Mouse (Mus musculus): Measurements from ENCODE around the gene Nrf1. TPM values are rescaled to one million over a fixed set of nuclear protein-coding genes. Genes with fewer than 3 reads are reported as not detected.

Gene Nrf1
- polyA plus RNA-seq, 1 experiment from 2014 or later = 77.3 TPM

- no peak for DNase-seq (ENCODE audit: low spot score, missing footprints)
- H3K9ac ChIP-seq (ENCODE audit: low read length) = no peak overlapping the region
- no peak overlapping the region for H3K4me2 ChIP-seq
- no peaks in the 10 kb centered on the region for H3K9me3 ChIP-seq (ENCODE audit: control insufficient read depth, low read length)
- no peak for ATAC-seq (ENCODE audit: low FRiP score)
- H3K4me1 ChIP-seq (ENCODE audit: control insufficient read depth, insufficient read depth, low read length) = no peaks in the 10 kb centered on the region
- WGBS = 97% methylated on average over 6 of the region's 6 CpGs
- H3K27ac ChIP-seq (ENCODE audit: low read depth, low read length) = no peak overlapping the region
- peaks cover 9% of the 10 kb centered on the region; the same call in 1 of the 2 replicates for H3K36me3 ChIP-seq (ENCODE audit: control insufficient read depth, insufficient read depth, low read length)
- no peaks in the 10 kb centered on the region for H3K27me3 ChIP-seq (ENCODE audit: control insufficient read depth, insufficient read depth, low read length)
- no peak overlapping the region for H3K4me3 ChIP-seq (ENCODE audit: low read depth, low read length)
These were observed 45.0 kb downstream of the Nrf1 start for GRCm38 (mm10) chr6:30092816-30093215.

- Histone ChIP-seq H3K9me3 (ENCODE audit: control insufficient read depth, low read length) (no peaks in the 10 kb centered on the region), H3K36me3 (ENCODE audit: control insufficient read depth, insufficient read depth, low read length) (peaks cover 10% of the 10 kb centered on the region), H3K4me1 (ENCODE audit: control insufficient read depth, insufficient read depth, low read length) (no peaks in the 10 kb centered on the region), H3K4me3 (ENCODE audit: low read depth, low read length) (no peak overlapping the region), H3K9ac (ENCODE audit: low read length) (no peak overlapping the region), H3K4me2 (no peak overlapping the region), H3K27me3 (ENCODE audit: control insufficient read depth, insufficient read depth, low read length) (no peaks in the 10 kb centered on the region), H3K27ac (ENCODE audit: low read depth, low read length) (no peak overlapping the region)
- DNase-seq (ENCODE audit: low spot score, missing footprints) (no peak), ATAC-seq (ENCODE audit: low FRiP score) (no peak)
- 82% methylated on average over 12 of the region's 12 CpGs for WGBS
These were observed 54.1 kb downstream of the Nrf1 start for GRCm38 (mm10) chr6:30101773-30102415.

- Histone ChIP-seq H3K4me2 (no peak overlapping the region), H3K4me1 (ENCODE audit: control insufficient read depth, insufficient read depth, low read length) (no peaks in the 10 kb centered on the region), H3K27me3 (ENCODE audit: control insufficient read depth, insufficient read depth, low read length) (no peaks in the 10 kb centered on the region), H3K36me3 (ENCODE audit: control insufficient read depth, insufficient read depth, low read length) (peaks cover 23% of the 10 kb centered on the region), H3K9me3 (ENCODE audit: control insufficient read depth, low read length) (no peaks in the 10 kb centered on the region), H3K27ac (ENCODE audit: low read depth, low read length) (no peak overlapping the region), H3K9ac (ENCODE audit: low read length) (no peak overlapping the region), H3K4me3 (ENCODE audit: low read depth, low read length) (no peak overlapping the region)
- DNase-seq (ENCODE audit: low spot score, missing footprints) (no peak), ATAC-seq (ENCODE audit: low FRiP score) (no peak)
- WGBS = 96% methylated on average over 2 of the region's 2 CpGs
These were observed 58.3 kb downstream of the Nrf1 start for GRCm38 (mm10) chr6:30106091-30106490.

- Histone ChIP-seq H3K27ac (ENCODE audit: low read depth, low read length) (no peak overlapping the region), H3K36me3 (ENCODE audit: control insufficient read depth, insufficient read depth, low read length) (peaks cover 29% of the 10 kb centered on the region), H3K4me1 (ENCODE audit: control insufficient read depth, insufficient read depth, low read length) (no peaks in the 10 kb centered on the region)
These were observed 59.7 kb downstream of the Nrf1 start for GRCm38 (mm10) chr6:30107456-30107855.

GRCm38 (mm10) chr6:30109820-30110502, 62.2 kb downstream of the Nrf1 start:
- ATAC-seq (ENCODE audit: low FRiP score) (no peak), DNase-seq (ENCODE audit: low spot score, missing footprints) (no peak)
- H3K9me3 ChIP-seq (ENCODE audit: control insufficient read depth, low read length) = peaks cover 3% of the 10 kb centered on the region; the same call in 1 of the 2 replicates
- no peak overlapping the region for H3K4me3 ChIP-seq (ENCODE audit: low read depth, low read length)
- no peak overlapping the region for H3K27ac ChIP-seq (ENCODE audit: low read depth, low read length)
- 97% methylated on average over 10 of the region's 10 CpGs for WGBS
- no peaks in the 10 kb centered on the region for H3K4me1 ChIP-seq (ENCODE audit: control insufficient read depth, insufficient read depth, low read length)
- H3K4me2 ChIP-seq = no peak overlapping the region
- H3K36me3 ChIP-seq (ENCODE audit: control insufficient read depth, insufficient read depth, low read length) = peaks cover 26% of the 10 kb centered on the region
- no peak overlapping the region for H3K9ac ChIP-seq (ENCODE audit: low read length)
- H3K27me3 ChIP-seq (ENCODE audit: control insufficient read depth, insufficient read depth, low read length) = no peaks in the 10 kb centered on the region

More at GRCm38 (mm10) chr6:30107456-30107855, 59.7 kb downstream of the Nrf1 start:
- WGBS = 92% methylated on average over 2 of the region's 2 CpGs
- peaks cover 3% of the 10 kb centered on the region; the same call in 1 of the 2 replicates for H3K9me3 ChIP-seq (ENCODE audit: control insufficient read depth, low read length)
- DNase-seq (ENCODE audit: low spot score, missing footprints) = no peak
- no peak overlapping the region for H3K9ac ChIP-seq (ENCODE audit: low read length)
- no peak overlapping the region for H3K4me3 ChIP-seq (ENCODE audit: low read depth, low read length)
- no peak overlapping the region for H3K4me2 ChIP-seq
- no peaks in the 10 kb centered on the region for H3K27me3 ChIP-seq (ENCODE audit: control insufficient read depth, insufficient read depth, low read length)
- ATAC-seq (ENCODE audit: low FRiP score) = no peak

GRCm38 (mm10) chr6:30112349-30113132, 64.8 kb downstream of the Nrf1 start:
- Histone ChIP-seq H3K4me2 (no peak overlapping the region), H3K4me1 (ENCODE audit: control insufficient read depth, insufficient read depth, low read length) (no peaks in the 10 kb centered on the region), H3K4me3 (ENCODE audit: low read depth, low read length) (no peak overlapping the region), H3K36me3 (ENCODE audit: control insufficient read depth, insufficient read depth, low read length) (peaks cover 32% of the 10 kb centered on the region), H3K27me3 (ENCODE audit: control insufficient read depth, insufficient read depth, low read length) (no peaks in the 10 kb centered on the region), H3K9ac (ENCODE audit: low read length) (no peak overlapping the region), H3K9me3 (ENCODE audit: control insufficient read depth, low read length) (peaks cover 3% of the 10 kb centered on the region; the same call in 1 of the 2 replicates), H3K27ac (ENCODE audit: low read depth, low read length) (no peak overlapping the region)
- DNase-seq (ENCODE audit: low spot score, missing footprints) (no peak), ATAC-seq (ENCODE audit: low FRiP score) (no peak)
- WGBS = 90% methylated on average over 4 of the region's 4 CpGs

- Histone ChIP-seq H3K27me3 (ENCODE audit: control insufficient read depth, insufficient read depth, low read length) (no peaks in the 10 kb centered on the region), H3K9me3 (ENCODE audit: control insufficient read depth, low read length) (peaks cover 3% of the 10 kb centered on the region; the same call in 1 of the 2 replicates), H3K27ac (ENCODE audit: low read depth, low read length) (no peak overlapping the region), H3K4me2 (no peak overlapping the region), H3K9ac (ENCODE audit: low read length) (no peak overlapping the region), H3K36me3 (ENCODE audit: control insufficient read depth, insufficient read depth, low read length) (peaks cover 37% of the 10 kb centered on the region), H3K4me1 (ENCODE audit: control insufficient read depth, insufficient read depth, low read length) (no peaks in the 10 kb centered on the region), H3K4me3 (ENCODE audit: low read depth, low read length) (no peak overlapping the region)
- ATAC-seq (ENCODE audit: low FRiP score) (no peak), DNase-seq (ENCODE audit: low spot score, missing footprints) (no peak)
- 95% methylated on average over 2 of the region's 2 CpGs for WGBS
These were observed 66.3 kb downstream of the Nrf1 start for GRCm38 (mm10) chr6:30114101-30114500.

- no peak overlapping the region for H3K4me2 ChIP-seq
- H3K27ac ChIP-seq (ENCODE audit: low read depth, low read length) = no peak overlapping the region
- H3K36me3 ChIP-seq (ENCODE audit: control insufficient read depth, insufficient read depth, low read length) = peaks cover 16% of the 10 kb centered on the region
- no peak for DNase-seq (ENCODE audit: low spot score, missing footprints)
- H3K4me1 ChIP-seq (ENCODE audit: control insufficient read depth, insufficient read depth, low read length) = no peaks in the 10 kb centered on the region
- no peak overlapping the region for H3K9ac ChIP-seq (ENCODE audit: low read length)
- WGBS = 86% methylated on average over 2 of the region's 2 CpGs
- H3K4me3 ChIP-seq (ENCODE audit: low read depth, low read length) = no peak overlapping the region
- no peak for ATAC-seq (ENCODE audit: low FRiP score)
- no peaks in the 10 kb centered on the region for H3K9me3 ChIP-seq (ENCODE audit: control insufficient read depth, low read length)
- H3K27me3 ChIP-seq (ENCODE audit: control insufficient read depth, insufficient read depth, low read length) = no peaks in the 10 kb centered on the region
These were observed 73.4 kb downstream of the Nrf1 start for GRCm38 (mm10) chr6:30121152-30121551.

GRCm38 (mm10) chr6:30121600-30121999, 73.8 kb downstream of the Nrf1 start:
- 86% methylated on average over 1 of the region's 1 CpGs for WGBS
- Histone ChIP-seq H3K9ac (ENCODE audit: low read length) (no peak overlapping the region), H3K36me3 (ENCODE audit: control insufficient read depth, insufficient read depth, low read length) (peaks cover 11% of the 10 kb centered on the region), H3K4me1 (ENCODE audit: control insufficient read depth, insufficient read depth, low read length) (no peaks in the 10 kb centered on the region), H3K9me3 (ENCODE audit: control insufficient read depth, low read length) (no peaks in the 10 kb centered on the region), H3K27me3 (ENCODE audit: control insufficient read depth, insufficient read depth, low read length) (no peaks in the 10 kb centered on the region), H3K4me2 (no peak overlapping the region), H3K27ac (ENCODE audit: low read depth, low read length) (no peak overlapping the region), H3K4me3 (ENCODE audit: low read depth, low read length) (no peak overlapping the region)
- no peak for DNase-seq (ENCODE audit: low spot score, missing footprints)
- no peak for ATAC-seq (ENCODE audit: low FRiP score)
